Comparison of ENCODE assay signal across 8 mouse cellular contexts in genomic region chr12:87471964-87472786, GRCm38 (mm10). TPM values are rescaled to one million over a fixed set of nuclear protein-coding genes. Genes with fewer than 3 reads are reported as not detected.
A peak's percentile ranks its signal among the peaks of the same experiment; 100 is the strongest.
DNase-seq lines count a peak whose midpoint lies in the region; ATAC-seq lines count a peak whose summit lies in the region.

TSS of gene Snw1 (minus strand) at chr12:87472274.

- H3K4me3 ChIP-seq in hindbrain, embryonic 15.5 days, result peak within 1 kb of the TSS; percentile 78

- DNase-seq in T-cell, adult 2 months (ENCODE audit: low spot score), result peak; percentile 94
- peak; percentile 94 to 95 for DNase-seq in cerebellum, postnatal 36 days
- DNase-seq in frontal cortex, postnatal 36 days (ENCODE audit: low spot score in 2 of 2), result peak; percentile 93 to 97
- peak; percentile 89 for DNase-seq in left cerebral cortex, adult 11 months (ENCODE audit: low spot score)
- peak; percentile 95 to 96 for DNase-seq in lung, postnatal 4 days
- peak; percentile 95 for DNase-seq in retina, postnatal 7 days (ENCODE audit: low read depth, low spot score)
- DNase-seq in urinary bladder, adult 2 months (ENCODE audit: low spot score), result peak; percentile 79

- peaks cover 8% of the 10 kb centered on the region for H3K36me3 ChIP-seq in hindbrain, embryonic 15.5 days

- 3% methylated on average over 45 of the region's 45 CpGs for WGBS in hindbrain, embryonic 15.5 days

- no peaks in the 10 kb centered on the region for H3K27me3 ChIP-seq in hindbrain, embryonic 15.5 days

- H3K27ac ChIP-seq in hindbrain, embryonic 15.5 days (replicated peaks), result peak within 1 kb of the TSS; percentile 93

- no peaks in the 10 kb centered on the region for H3K9me3 ChIP-seq in hindbrain, embryonic 15.5 days

- peak within 1 kb of the TSS; percentile 83 for H3K9ac ChIP-seq in hindbrain, embryonic 15.5 days

- peaks cover 14% of the 10 kb centered on the region for H3K4me1 ChIP-seq in hindbrain, embryonic 15.5 days (replicated peaks)

- peak; percentile 97 for ATAC-seq in hindbrain, embryonic 15.5 days (ENCODE audit: low FRiP score, low read depth)

- peak within 1 kb of the TSS; percentile 64 for H3K4me2 ChIP-seq in hindbrain, embryonic 15.5 days

RNA-seq across cellular contexts. Expression of gene Snw1, which starts in this region (rescaled TPM):
- 93.4 and 103 TPM in 2 replicates for polyA plus RNA-seq in hindbrain, embryonic 15.5 days (2015; fragmentation: Nextera tagmentation; extraction: Ambion mirVana)
- 52.6 and 53.9 TPM in 2 replicates for polyA plus RNA-seq in urinary bladder, adult 2 months (2012; rRNA removed)

Comparison
In these comparisons a context has a peak if more than half of its experiments do, and no peak if none do; other contexts are left out.
1. Peak in every context shown above with its lines: DNase-seq, ATAC-seq, H3K4me3 ChIP-seq and H3K27ac ChIP-seq.